14 mouse cellular contexts compared by ENCODE assay signal in genomic region chr1:74298157-74298750, GRCm38 (mm10). TPM values are rescaled to one million over a fixed set of nuclear protein-coding genes. Genes with fewer than 3 reads are reported as not detected.
DNase-seq lines count a peak whose midpoint lies in the region; ATAC-seq and TF ChIP-seq lines count a peak whose summit lies in the region.
"Had no signal": no experiment of that assay in that cellular context is flagged by ENCODE, and none has a peak within 500 bp of the region (broad histone marks: within the 10 kb centered on the region; RNA-seq: fewer than 3 reads in every experiment).

No protein-coding gene starts in this region.

- TF ChIP-seq POLR2A in cerebellum, adult 2 months (IDR thresholded peaks at IDR 0.05; ENCODE audit: borderline replicate concordance, insufficient read depth, low read length): no peak

- H3K4me1 ChIP-seq in cerebellum, adult 2 months (ENCODE audit: control insufficient read depth, insufficient read depth, low read length): peaks cover 64% of the 10 kb centered on the region
- peaks cover 33% of the 10 kb centered on the region for H3K4me1 ChIP-seq in hindbrain, postnatal 0 days (ENCODE audit: insufficient read depth, low read length)
- peaks cover 26% of the 10 kb centered on the region for H3K4me1 ChIP-seq in hindbrain, embryonic 16.5 days (ENCODE audit: control insufficient read depth, insufficient read depth, low read depth, low read length)
- H3K4me1 ChIP-seq in lung, postnatal 0 days (ENCODE audit: insufficient read depth, low read depth, low read length): peaks cover 88% of the 10 kb centered on the region
- H3K4me1 ChIP-seq in stomach, embryonic 16.5 days (ENCODE audit: control insufficient read depth, insufficient read depth, low read length): peaks cover 91% of the 10 kb centered on the region

- 0 out of 2 replicates have a peak overlapping the region, but pooled peaks have one; percentile 3 for H3K9ac ChIP-seq in hindbrain, postnatal 0 days (replicated peaks; ENCODE audit: low read length)
- H3K9ac ChIP-seq in hindbrain, embryonic 16.5 days (ENCODE audit: low read depth, low read length): no peak overlapping the region
- 0 out of 2 replicates have a peak overlapping the region, but pooled peaks have one; percentile 20 for H3K9ac ChIP-seq in lung, postnatal 0 days (replicated peaks; ENCODE audit: low read depth)
- peak overlapping the region; percentile 47 for H3K9ac ChIP-seq in stomach, embryonic 16.5 days (ENCODE audit: low read length)
- H3K9ac ChIP-seq: limb, embryonic 12.5 days; neural tube, embryonic 12.5 days had no signal

- H3K27me3 ChIP-seq in cerebellum, adult 2 months (ENCODE audit: control insufficient read depth, insufficient read depth, low read length): no peaks in the 10 kb centered on the region
- no peaks in the 10 kb centered on the region for H3K27me3 ChIP-seq in hindbrain, postnatal 0 days (ENCODE audit: insufficient read depth, low read length)
- H3K27me3 ChIP-seq in hindbrain, embryonic 16.5 days (replicated peaks; ENCODE audit: control insufficient read depth, insufficient read depth, low read length): peaks cover 7% of the 10 kb centered on the region
- no peaks in the 10 kb centered on the region for H3K27me3 ChIP-seq in lung, postnatal 0 days (replicated peaks; ENCODE audit: insufficient read depth, low read length)
- no peaks in the 10 kb centered on the region for H3K27me3 ChIP-seq in stomach, embryonic 16.5 days (ENCODE audit: control insufficient read depth, insufficient read depth, low read length)
- H3K27me3 ChIP-seq: limb, embryonic 12.5 days had no signal

- 69% methylated on average over 5 of the region's 5 CpGs for WGBS in cerebellum, adult 2 months
- 96% methylated on average over 5 of the region's 5 CpGs for WGBS in hindbrain, postnatal 0 days
- WGBS in hindbrain, embryonic 16.5 days: 90% methylated on average over 5 of the region's 5 CpGs
- 59% methylated on average over 5 of the region's 5 CpGs for WGBS in lung, postnatal 0 days
- 74% methylated on average over 5 of the region's 5 CpGs for WGBS in stomach, embryonic 16.5 days

- no peak for ATAC-seq in hindbrain, postnatal 0 days
- no peak for ATAC-seq in hindbrain, embryonic 16.5 days
- no peak for ATAC-seq in lung, postnatal 0 days
- ATAC-seq in stomach, embryonic 16.5 days (ENCODE audit: insufficient read depth, low FRiP score): no peak

- H3K4me3 ChIP-seq in cerebellum, adult 2 months (replicated peaks; ENCODE audit: insufficient read depth, low read depth, low read length): no peak overlapping the region
- no peak overlapping the region for H3K4me3 ChIP-seq in hindbrain, postnatal 0 days (ENCODE audit: low read length)
- H3K4me3 ChIP-seq in hindbrain, embryonic 16.5 days (ENCODE audit: low read length): no peak overlapping the region
- H3K4me3 ChIP-seq in lung, postnatal 0 days (ENCODE audit: low read depth, low read length): no peak overlapping the region
- no peak overlapping the region for H3K4me3 ChIP-seq in stomach, embryonic 16.5 days (replicated peaks; ENCODE audit: low read length)
- H3K4me3 ChIP-seq: erythroblast, embryonic 14.5 days; limb, embryonic 12.5 days; neural tube, embryonic 12.5 days had no signal

- no peak for DNase-seq in cerebellum, adult 2 months
- DNase-seq in cerebellum, postnatal 36 days: no peak
- no peak for DNase-seq in hindbrain, postnatal 0 days (ENCODE audit: low spot score)
- no peak for DNase-seq in lung, postnatal 0 days (ENCODE audit: low spot score)
- no peak for DNase-seq in lung, postnatal 4 days
- DNase-seq in gastrocnemius, adult 18-20 months (ENCODE audit: low spot score): no peak
- DNase-seq: layer of hippocampus, adult 9-11 months; right cerebral cortex, adult 18-20 months had no signal

- TF ChIP-seq EP300 in lung, postnatal 0 days (IDR thresholded peaks at IDR 0.05): no peak

- no peak for TF ChIP-seq CTCF in cerebellum, adult 2 months (IDR thresholded peaks at IDR 0.05; ENCODE audit: borderline replicate concordance, insufficient read depth, low read depth, low read length)
- TF ChIP-seq CTCF in hindbrain, postnatal 0 days (IDR thresholded peaks at IDR 0.05; ENCODE audit: low read depth): no peak
- no peak for TF ChIP-seq CTCF in lung, postnatal 0 days (IDR thresholded peaks at IDR 0.05)

- no peaks in the 10 kb centered on the region for H3K9me3 ChIP-seq in hindbrain, postnatal 0 days (ENCODE audit: low read length)
- H3K9me3 ChIP-seq in hindbrain, embryonic 16.5 days (ENCODE audit: control insufficient read depth, low read length): no peaks in the 10 kb centered on the region
- H3K9me3 ChIP-seq in lung, postnatal 0 days (ENCODE audit: low read length): no peaks in the 10 kb centered on the region
- H3K9me3 ChIP-seq in stomach, embryonic 16.5 days (replicated peaks; ENCODE audit: control insufficient read depth, low read length): no peaks in the 10 kb centered on the region
- H3K9me3 ChIP-seq: limb, embryonic 12.5 days; neural tube, embryonic 12.5 days had no signal

- H3K27ac ChIP-seq in cerebellum, adult 2 months (ENCODE audit: insufficient read depth, low read length): peak overlapping the region; percentile 71
- 0 out of 2 replicates have a peak overlapping the region, but pooled peaks have one; percentile 26 for H3K27ac ChIP-seq in hindbrain, postnatal 0 days
- H3K27ac ChIP-seq in hindbrain, embryonic 16.5 days (ENCODE audit: low read depth, low read length): no peak overlapping the region
- H3K27ac ChIP-seq in lung, postnatal 0 days (ENCODE audit: low read length): peak overlapping the region; percentile 99
- peak overlapping the region; percentile 100 for H3K27ac ChIP-seq in stomach, embryonic 16.5 days (ENCODE audit: low read length)
- H3K27ac ChIP-seq: limb, embryonic 12.5 days; neural tube, embryonic 12.5 days had no signal

- H3K4me2 ChIP-seq in hindbrain, postnatal 0 days (ENCODE audit: low read depth, low read length): no peak overlapping the region
- no peak overlapping the region for H3K4me2 ChIP-seq in hindbrain, embryonic 16.5 days (ENCODE audit: low read length)
- H3K4me2 ChIP-seq in lung, postnatal 0 days (replicated peaks; ENCODE audit: low read depth, low read length): no peak overlapping the region
- peak overlapping the region; percentile 59; the same call in 1 of the 2 replicates for H3K4me2 ChIP-seq in stomach, embryonic 16.5 days (ENCODE audit: low read depth, low read length)
- H3K4me2 ChIP-seq: limb, embryonic 12.5 days; midbrain, embryonic 11.5 days; neural tube, embryonic 12.5 days had no signal

- H3K36me3 ChIP-seq in hindbrain, postnatal 0 days (ENCODE audit: insufficient read depth, low read length): no peaks in the 10 kb centered on the region
- H3K36me3 ChIP-seq in hindbrain, embryonic 16.5 days (ENCODE audit: control insufficient read depth, insufficient read depth, low read length): no peaks in the 10 kb centered on the region
- 0 out of 2 replicates have a peak, but pooled peaks cover 7% of the 10 kb centered on the region for H3K36me3 ChIP-seq in lung, postnatal 0 days (ENCODE audit: insufficient read depth, low read length)
- H3K36me3 ChIP-seq in stomach, embryonic 16.5 days (ENCODE audit: control insufficient read depth, insufficient read depth, low read length): no peaks in the 10 kb centered on the region

RNA-seq across cellular contexts. Expression of gene Tmbim1, which starts 7.2 kb away (rescaled TPM):
- polyA plus RNA-seq in cerebellum, adult 2 months (2012; rRNA removed): 56.1 and 58.2 TPM in 2 replicates
- total RNA-seq in hindbrain, postnatal 0 days (2014; rRNA removed): 16.4 and 17.5 TPM in 2 replicates
- 14.8 and 16.5 TPM in 2 replicates for polyA plus RNA-seq in hindbrain, postnatal 0 days (2015; fragmentation: Nextera tagmentation; extraction: Ambion mirVana)
- 11.7 and 12.2 TPM in 2 replicates for polyA plus RNA-seq in hindbrain, embryonic 16.5 days (2015; fragmentation: Nextera tagmentation; extraction: Ambion mirVana)
- 148 and 149 TPM in 2 replicates for polyA plus RNA-seq in lung, postnatal 0 days (2015; fragmentation: Nextera tagmentation; extraction: Ambion mirVana)
- 105 and 150 TPM in 2 replicates for polyA plus RNA-seq in stomach, embryonic 16.5 days (2015; fragmentation: Nextera tagmentation; extraction: Ambion mirVana)
- 10 to 100 TPM; 29.0 to 42.2 TPM for total RNA-seq in gastrocnemius, adult 18-20 months (2021)

RNA-seq across cellular contexts. Expression of gene Pnkd, which starts 13.5 kb away (rescaled TPM):
- polyA plus RNA-seq in cerebellum, adult 2 months (2012; rRNA removed): 185 and 201 TPM in 2 replicates
- 102 and 113 TPM in 2 replicates for total RNA-seq in hindbrain, postnatal 0 days (2014; rRNA removed)
- polyA plus RNA-seq in hindbrain, postnatal 0 days (2015; fragmentation: Nextera tagmentation; extraction: Ambion mirVana): 143 TPM in 2 replicates
- 166 and 167 TPM in 2 replicates for polyA plus RNA-seq in hindbrain, embryonic 16.5 days (2015; fragmentation: Nextera tagmentation; extraction: Ambion mirVana)
- polyA plus RNA-seq in lung, postnatal 0 days (2015; fragmentation: Nextera tagmentation; extraction: Ambion mirVana): 88.7 and 91.4 TPM in 2 replicates
- polyA plus RNA-seq in stomach, embryonic 16.5 days (2015; fragmentation: Nextera tagmentation; extraction: Ambion mirVana): 108 and 119 TPM in 2 replicates
- 10 to 100 TPM; 54.0 to 63.3 TPM for total RNA-seq in gastrocnemius, adult 18-20 months (2021)

RNA-seq across cellular contexts. Expression of gene Aamp, which starts 13.7 kb away (rescaled TPM):
- polyA plus RNA-seq in cerebellum, adult 2 months (2012; rRNA removed): 186 and 198 TPM in 2 replicates
- total RNA-seq in hindbrain, postnatal 0 days (2014; rRNA removed): 131 and 161 TPM in 2 replicates
- 212 and 219 TPM in 2 replicates for polyA plus RNA-seq in hindbrain, postnatal 0 days (2015; fragmentation: Nextera tagmentation; extraction: Ambion mirVana)
- 237 and 241 TPM in 2 replicates for polyA plus RNA-seq in hindbrain, embryonic 16.5 days (2015; fragmentation: Nextera tagmentation; extraction: Ambion mirVana)
- 213 and 214 TPM in 2 replicates for polyA plus RNA-seq in lung, postnatal 0 days (2015; fragmentation: Nextera tagmentation; extraction: Ambion mirVana)
- polyA plus RNA-seq in stomach, embryonic 16.5 days (2015; fragmentation: Nextera tagmentation; extraction: Ambion mirVana): 227 and 252 TPM in 2 replicates
- 10 to 100 TPM; 74.4 to 77.1 TPM for total RNA-seq in gastrocnemius, adult 18-20 months (2021)

RNA-seq across cellular contexts. Expression of gene Gpbar1, which starts 19.9 kb away (rescaled TPM):
- not detected in 2 replicates for polyA plus RNA-seq in cerebellum, adult 2 months (2012; rRNA removed)
- not detected in 2 replicates for total RNA-seq in hindbrain, postnatal 0 days (2014; rRNA removed)
- 0.16 TPM in 1 of 2 replicates, not detected in the other for polyA plus RNA-seq in hindbrain, postnatal 0 days (2015; fragmentation: Nextera tagmentation; extraction: Ambion mirVana)
- polyA plus RNA-seq in hindbrain, embryonic 16.5 days (2015; fragmentation: Nextera tagmentation; extraction: Ambion mirVana): 0.20 TPM in 1 of 2 replicates, not detected in the other
- 0.18 and 0.30 TPM in 2 replicates for polyA plus RNA-seq in lung, postnatal 0 days (2015; fragmentation: Nextera tagmentation; extraction: Ambion mirVana)
- 1.0 and 1.2 TPM in 2 replicates for polyA plus RNA-seq in stomach, embryonic 16.5 days (2015; fragmentation: Nextera tagmentation; extraction: Ambion mirVana)
- not detected for total RNA-seq in gastrocnemius, adult 18-20 months (2021)
- polyA plus RNA-seq: erythroblast, embryonic 14.5 days; midbrain, embryonic 11.5 days; neural tube, embryonic 12.5 days had no signal
